Mouse (Mus musculus): Measurements from ENCODE around the gene Acadm. TPM values are rescaled to one million over a fixed set of nuclear protein-coding genes. Genes with fewer than 3 reads are reported as not detected.
A peak's percentile ranks its signal among the peaks of the same experiment; 100 is the strongest.

Gene Acadm
- polyA plus RNA-seq (2014; fragmentation: Nextera tagmentation; extraction: Ambion mirVana) = 45.7 and 47.6 TPM in 2 replicates

DNA sequence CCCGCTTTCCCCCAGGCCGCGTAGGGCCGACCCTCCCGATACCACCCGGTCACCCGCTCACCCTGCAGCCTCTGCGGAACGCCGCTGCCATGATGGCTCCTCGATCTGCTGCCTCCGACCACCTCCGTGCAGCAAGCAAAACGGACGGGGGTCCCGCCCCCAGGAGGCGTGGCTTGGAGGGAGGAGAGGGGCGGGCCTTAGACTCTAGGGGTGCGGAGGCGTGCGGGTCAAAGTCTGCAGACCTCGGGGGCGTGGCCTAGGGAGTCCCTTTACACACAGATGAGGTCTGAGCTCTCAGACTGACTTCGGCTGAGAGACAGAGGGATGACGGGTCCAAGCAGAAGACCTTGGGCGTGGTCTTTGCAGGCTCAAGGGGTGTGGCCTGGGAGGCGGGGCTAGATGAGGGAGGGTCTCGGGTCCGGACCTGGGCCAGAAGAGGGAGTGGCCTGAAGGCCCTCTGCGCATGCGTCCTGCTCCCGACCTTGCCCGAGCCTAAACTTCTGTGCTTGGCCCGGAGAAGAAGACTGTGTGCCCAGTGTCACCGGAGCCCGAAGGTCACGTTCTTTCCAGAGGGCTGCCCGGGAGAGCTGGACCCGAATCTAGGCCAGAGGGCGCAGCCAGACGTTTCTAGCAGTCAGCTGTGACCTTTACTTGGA is at the start of gene Acadm:
Acadm (minus strand) TSS at position 298 of the 656 bp plus-strand sequence.
- peaks cover 4% of the 10 kb centered on the region; the same call in 1 of the 2 replicates for H3K36me3 ChIP-seq (ENCODE audit: insufficient read depth)
- H3K4me1 ChIP-seq (ENCODE audit: insufficient read depth) = peaks cover 5% of the 10 kb centered on the region; the same call in 1 of the 2 replicates
- DNase-seq = peak; percentile 98
- under 1% methylated on average over 41 of the region's 41 CpGs for WGBS
- H3K27me3 ChIP-seq (ENCODE audit: insufficient read depth, low read length) = no peaks in the 10 kb centered on the region
- H3K27ac ChIP-seq (ENCODE audit: low read depth) = peak within 1 kb of the TSS; percentile 87
- H3K4me3 ChIP-seq (ENCODE audit: low read depth, low read length) = peak within 1 kb of the TSS; percentile 80
- TF ChIP-seq CTCF (IDR thresholded peaks at IDR 0.05; ENCODE audit: low read depth) = no peak
- no peaks in the 10 kb centered on the region for H3K9me3 ChIP-seq (ENCODE audit: low read depth, low read length)
- peak within 1 kb of the TSS; percentile 69 for H3K9ac ChIP-seq
- peak; percentile 97 for ATAC-seq (ENCODE audit: insufficient read depth)
- H3K4me2 ChIP-seq = peak within 1 kb of the TSS; percentile 85

DNA sequence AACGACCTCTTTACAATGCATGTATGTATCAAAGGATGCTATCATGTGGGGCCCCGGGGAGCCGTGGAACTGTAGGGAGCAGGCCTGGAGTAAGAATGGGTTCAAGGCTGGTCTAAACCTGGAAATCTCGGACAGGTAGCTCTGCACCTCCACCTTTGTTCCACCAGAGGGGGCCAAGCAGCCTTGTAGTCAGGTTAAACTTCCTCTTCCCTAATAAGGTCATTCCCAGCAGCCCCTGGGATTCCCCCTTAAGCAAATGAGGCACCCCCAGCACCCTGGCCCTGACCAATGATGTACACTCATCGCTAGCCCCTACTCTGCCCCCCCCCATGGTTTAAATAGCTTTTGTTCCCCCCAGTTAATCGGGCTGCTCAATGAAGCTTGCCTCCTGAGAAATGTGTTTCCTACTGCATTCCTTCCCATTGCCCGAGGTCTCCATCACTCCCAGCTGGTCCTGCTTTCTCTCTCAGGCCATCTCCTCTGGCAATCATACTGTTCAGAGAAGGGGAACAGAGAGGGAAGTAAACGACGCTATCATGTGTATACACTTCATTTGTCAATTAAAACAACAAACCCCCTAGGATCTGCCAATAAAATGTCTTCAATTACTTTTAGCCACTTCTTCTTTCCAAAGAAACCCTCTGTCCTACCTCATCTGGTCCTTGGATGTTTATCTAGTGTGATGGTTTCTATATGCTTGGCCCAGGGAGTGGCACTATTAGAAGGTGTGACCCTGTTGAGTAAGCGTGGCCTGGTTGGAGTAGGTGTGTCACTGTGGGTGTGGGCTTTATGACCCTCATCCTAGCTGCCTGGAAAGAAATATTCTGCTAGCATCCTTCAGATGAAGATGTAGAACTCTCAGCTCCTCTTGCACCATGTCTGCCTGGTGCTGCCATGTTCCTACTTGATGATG is 40.3 kb upstream of the Acadm start:
- Histone ChIP-seq H3K4me1 (ENCODE audit: insufficient read depth) (no peaks in the 10 kb centered on the region), H3K4me2 (no peak overlapping the region), H3K27ac (ENCODE audit: low read depth) (no peak overlapping the region), H3K36me3 (ENCODE audit: insufficient read depth) (no peaks in the 10 kb centered on the region), H3K9me3 (ENCODE audit: low read depth, low read length) (no peaks in the 10 kb centered on the region), H3K9ac (no peak overlapping the region), H3K27me3 (ENCODE audit: insufficient read depth, low read length) (no peaks in the 10 kb centered on the region), H3K4me3 (ENCODE audit: low read depth, low read length) (no peak overlapping the region)
- 46% methylated on average over 10 of the region's 10 CpGs for WGBS
- no peak; the same call in 1 of the 2 replicates for ATAC-seq (ENCODE audit: insufficient read depth)
- peak; percentile 47 for DNase-seq
- TF ChIP-seq CTCF (IDR thresholded peaks at IDR 0.05; ENCODE audit: low read depth) = peak; percentile 68

DNA sequence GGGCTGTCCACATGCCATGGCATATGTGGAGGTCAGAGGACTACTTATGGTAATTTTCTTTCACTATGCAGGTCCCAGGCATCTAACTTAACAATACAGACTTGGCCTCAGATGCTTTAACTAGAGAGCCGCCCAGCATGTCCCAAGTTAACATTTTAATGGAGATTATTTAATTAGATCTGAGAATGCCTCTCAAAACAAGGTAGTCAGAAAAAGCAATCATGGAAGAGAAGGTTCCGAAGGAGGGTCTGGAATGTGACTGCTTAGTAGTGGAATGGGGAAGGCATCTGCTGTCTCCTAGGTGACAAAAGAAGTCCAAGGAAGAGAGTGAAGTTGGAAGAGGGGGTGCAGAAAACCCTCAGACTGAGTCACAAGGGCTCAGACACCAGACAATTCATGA is 36.2 kb upstream of the Acadm start:
- no peak for ATAC-seq (ENCODE audit: insufficient read depth)
- no peak for DNase-seq

GRCm38 (mm10) chr3:153975791-153976190 is 31.4 kb upstream of the Acadm start:
- Histone ChIP-seq H3K4me1 (ENCODE audit: insufficient read depth) (no peaks in the 10 kb centered on the region), H3K27me3 (ENCODE audit: insufficient read depth, low read length) (peaks cover 30% of the 10 kb centered on the region), H3K4me2 (no peak overlapping the region), H3K9me3 (ENCODE audit: low read depth, low read length) (no peaks in the 10 kb centered on the region), H3K36me3 (ENCODE audit: insufficient read depth) (no peaks in the 10 kb centered on the region), H3K9ac (no peak overlapping the region), H3K27ac (ENCODE audit: low read depth) (no peak overlapping the region), H3K4me3 (ENCODE audit: low read depth, low read length) (no peak overlapping the region)
- DNase-seq = no peak
- TF ChIP-seq CTCF (IDR thresholded peaks at IDR 0.05; ENCODE audit: low read depth) = no peak
- 69% methylated on average over 7 of the region's 7 CpGs for WGBS
- no peak for ATAC-seq (ENCODE audit: insufficient read depth)

More for the DNA sequence above, 36.2 kb upstream of the Acadm start:
- no peak overlapping the region for H3K4me3 ChIP-seq (ENCODE audit: low read depth, low read length)
- no peaks in the 10 kb centered on the region for H3K4me1 ChIP-seq (ENCODE audit: insufficient read depth)
- 69% methylated on average over 2 of the region's 2 CpGs for WGBS
- no peak overlapping the region for H3K9ac ChIP-seq
- no peak overlapping the region for H3K4me2 ChIP-seq
- H3K9me3 ChIP-seq (ENCODE audit: low read depth, low read length) = no peaks in the 10 kb centered on the region
- no peaks in the 10 kb centered on the region for H3K36me3 ChIP-seq (ENCODE audit: insufficient read depth)
- TF ChIP-seq CTCF (IDR thresholded peaks at IDR 0.05; ENCODE audit: low read depth) = no peak
- H3K27ac ChIP-seq (ENCODE audit: low read depth) = no peak overlapping the region
- no peaks in the 10 kb centered on the region for H3K27me3 ChIP-seq (ENCODE audit: insufficient read depth, low read length)

DNA sequence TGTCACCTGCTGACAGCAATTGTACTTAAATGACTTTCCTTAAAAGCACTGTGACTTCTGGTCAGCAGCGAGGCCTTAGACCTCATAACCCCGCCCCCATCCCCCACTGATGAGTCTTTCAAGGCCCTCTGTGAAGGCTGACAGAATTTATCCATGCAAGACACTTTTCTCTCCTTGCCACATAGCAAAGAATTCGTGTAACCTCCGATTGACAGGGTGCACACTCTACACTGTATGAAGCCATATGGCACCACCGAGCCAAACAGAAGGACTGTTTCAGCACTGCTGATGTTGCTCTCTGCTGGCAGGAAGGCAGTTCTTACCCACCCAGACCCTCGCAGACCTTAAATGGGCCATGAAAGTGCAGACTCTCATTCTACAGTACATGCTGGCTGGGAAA is 30.6 kb upstream of the Acadm start:
- WGBS = 17% methylated on average over 6 of the region's 6 CpGs
- no peak for DNase-seq
- Histone ChIP-seq H3K9me3 (ENCODE audit: low read depth, low read length) (no peaks in the 10 kb centered on the region), H3K27me3 (ENCODE audit: insufficient read depth, low read length) (peaks cover 30% of the 10 kb centered on the region), H3K9ac (no peak overlapping the region), H3K36me3 (ENCODE audit: insufficient read depth) (no peaks in the 10 kb centered on the region), H3K4me2 (no peak overlapping the region), H3K4me1 (ENCODE audit: insufficient read depth) (no peaks in the 10 kb centered on the region), H3K27ac (ENCODE audit: low read depth) (no peak overlapping the region), H3K4me3 (ENCODE audit: low read depth, low read length) (no peak overlapping the region)
- TF ChIP-seq CTCF (IDR thresholded peaks at IDR 0.05; ENCODE audit: low read depth) = no peak
- no peak for ATAC-seq (ENCODE audit: insufficient read depth)

DNA sequence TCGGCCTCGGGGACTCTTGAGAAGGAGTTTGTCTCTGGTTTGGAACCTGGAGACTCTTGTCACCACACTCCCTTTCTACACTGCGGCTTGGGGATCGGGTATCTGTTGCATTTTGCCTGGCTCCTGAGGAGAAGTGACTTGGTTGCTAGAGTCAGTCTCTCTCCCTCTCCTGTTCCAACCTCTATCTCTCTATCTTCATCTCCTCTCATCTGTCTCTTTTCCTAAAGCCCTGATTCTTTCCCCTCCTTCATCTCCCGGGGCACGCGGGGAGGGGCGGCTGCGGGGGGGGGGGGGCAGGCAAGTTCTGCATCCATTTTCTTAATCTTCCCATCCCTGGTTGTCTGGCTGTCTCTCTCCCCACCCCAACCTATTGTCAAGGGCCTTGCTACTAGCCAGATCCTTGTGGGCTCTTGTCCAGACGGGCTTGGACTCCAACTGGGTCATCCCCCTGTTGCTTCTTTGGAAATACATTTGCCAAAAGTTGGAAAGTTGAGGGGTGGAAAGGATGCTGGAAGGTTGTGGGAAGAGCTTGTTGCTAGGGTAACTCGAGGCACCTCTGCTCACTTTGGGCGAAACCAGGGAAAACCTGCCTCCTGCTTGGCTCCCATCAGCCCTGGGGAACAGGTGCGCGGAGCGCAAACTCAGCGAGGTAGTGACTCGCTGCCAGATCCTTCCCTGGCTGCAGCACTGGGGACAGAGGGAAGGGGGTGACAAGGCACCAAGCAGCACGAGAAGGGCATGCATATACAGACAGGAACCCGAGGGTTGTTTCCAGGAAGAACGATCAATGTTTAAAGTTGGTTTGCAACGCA is 29.7 kb upstream of the Acadm start:
- H3K9ac ChIP-seq = peak overlapping the region; percentile 50; the same call in 1 of the 2 replicates
- H3K27ac ChIP-seq (ENCODE audit: low read depth) = no peak overlapping the region
- H3K36me3 ChIP-seq (ENCODE audit: insufficient read depth) = no peaks in the 10 kb centered on the region
- H3K9me3 ChIP-seq (ENCODE audit: low read depth, low read length) = no peaks in the 10 kb centered on the region
- H3K4me3 ChIP-seq (ENCODE audit: low read depth, low read length) = peak overlapping the region; percentile 53
- H3K4me2 ChIP-seq = peak overlapping the region; percentile 95
- no peak for DNase-seq
- no peak for TF ChIP-seq CTCF (IDR thresholded peaks at IDR 0.05; ENCODE audit: low read depth)
- H3K4me1 ChIP-seq (ENCODE audit: insufficient read depth) = no peaks in the 10 kb centered on the region
- ATAC-seq (ENCODE audit: insufficient read depth) = no peak
- H3K27me3 ChIP-seq (ENCODE audit: insufficient read depth, low read length) = peaks cover 30% of the 10 kb centered on the region
- WGBS = 6% methylated on average over 20 of the region's 21 CpGs

Measured in lung, embryonic 14.5 days (tissue).